In the genomic region with DNA sequence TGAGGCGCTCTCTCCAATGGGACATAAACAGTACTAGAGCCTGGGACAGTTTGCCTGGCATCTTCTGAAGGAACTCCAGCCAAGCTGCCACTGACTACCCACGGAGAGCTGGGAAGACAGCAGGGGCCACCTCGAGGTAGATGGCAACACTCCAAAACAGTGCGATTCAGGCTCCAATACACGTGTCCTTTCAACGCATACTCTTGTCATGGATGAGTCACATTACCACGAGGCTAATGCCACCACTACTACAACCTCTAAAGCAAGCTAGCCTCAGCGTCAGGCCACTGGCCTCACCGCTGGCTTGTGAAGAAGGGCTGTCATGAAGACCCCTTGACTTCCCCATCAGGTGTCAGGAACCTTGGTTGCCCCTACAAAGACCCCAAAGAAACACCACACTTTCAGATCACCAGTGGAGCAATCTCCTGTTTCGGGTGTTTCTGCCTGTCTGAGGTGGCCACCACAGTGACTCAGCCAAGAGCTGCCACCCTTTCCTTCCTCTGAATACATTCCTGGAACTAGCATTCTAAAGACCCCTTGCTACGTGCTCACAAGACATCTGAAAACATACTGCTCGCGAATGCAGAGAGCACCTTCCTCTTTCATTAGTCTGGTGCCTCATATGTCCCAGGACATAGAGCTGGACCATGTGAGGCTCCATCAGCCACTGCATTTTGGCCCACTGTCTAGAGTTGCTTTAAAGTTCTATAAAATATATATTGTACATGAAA, we compare ENCODE assay signal across 14 mouse cellular contexts. TPM values are rescaled to one million over a fixed set of nuclear protein-coding genes. Genes with fewer than 3 reads are reported as not detected.
DNase-seq lines count a peak whose midpoint lies in the region; ATAC-seq and TF ChIP-seq lines count a peak whose summit lies in the region.
"Had no signal": no experiment of that assay in that cellular context is flagged by ENCODE, and none has a peak within 500 bp of the region (broad histone marks: within the 10 kb centered on the region; RNA-seq: fewer than 3 reads in every experiment).

No protein-coding gene starts in this region.

- DNase-seq in adrenal gland, adult 2 months = peak; percentile 52
- DNase-seq in adrenal gland, postnatal 36 days = no peak
- peak; percentile 82 for DNase-seq in 3134 (ENCODE audit: extremely low read depth, insufficient read length, low spot score)
- DNase-seq in stomach, postnatal 0 days (ENCODE audit: low spot score) = no peak
- no peak for DNase-seq in kidney, adult 8-10 months
- DNase-seq: kidney, adult 18-20 months; layer of hippocampus, adult 9-11 months had no signal

- TF ChIP-seq POLR2A in bone marrow macrophage, adult 2 months (IDR thresholded peaks at IDR 0.05; ENCODE audit: borderline replicate concordance, low read depth, low read length) = no peak

- no peaks in the 10 kb centered on the region for H3K9me3 ChIP-seq in liver, embryonic 15.5 days (replicated peaks)
- no peaks in the 10 kb centered on the region for H3K9me3 ChIP-seq in stomach, postnatal 0 days (ENCODE audit: control insufficient read depth, low read length)
- H3K9me3 ChIP-seq: embryonic facial prominence, embryonic 10.5 days; forebrain, embryonic 15.5 days; limb, embryonic 13.5 days; midbrain, embryonic 12.5 days had no signal

- peak overlapping the region; percentile 66 for H3K27ac ChIP-seq in bone marrow macrophage, adult 2 months (ENCODE audit: insufficient read depth, low read depth, low read length)
- H3K27ac ChIP-seq in liver, embryonic 15.5 days (replicated peaks) = peak overlapping the region; percentile 74
- H3K27ac ChIP-seq in stomach, postnatal 0 days (replicated peaks) = no peak overlapping the region
- H3K27ac ChIP-seq: forebrain, embryonic 15.5 days; limb, embryonic 13.5 days; midbrain, embryonic 12.5 days had no signal

- H3K4me2 ChIP-seq in liver, embryonic 15.5 days = no peak overlapping the region
- no peak overlapping the region for H3K4me2 ChIP-seq in stomach, postnatal 0 days (replicated peaks; ENCODE audit: low read depth)
- H3K4me2 ChIP-seq: forebrain, embryonic 15.5 days; limb, embryonic 13.5 days; midbrain, embryonic 12.5 days had no signal

- no peak for TF ChIP-seq EP300 in stomach, postnatal 0 days (optimal IDR thresholded peaks at IDR 0.05)

- H3K36me3 ChIP-seq in liver, embryonic 15.5 days (replicated peaks) = peaks cover 48% of the 10 kb centered on the region
- no peaks in the 10 kb centered on the region for H3K36me3 ChIP-seq in stomach, postnatal 0 days (ENCODE audit: control insufficient read depth, insufficient read depth, low read length)
- H3K36me3 ChIP-seq: forebrain, embryonic 15.5 days; limb, embryonic 13.5 days; midbrain, embryonic 12.5 days had no signal

- peaks cover 55% of the 10 kb centered on the region for H3K4me1 ChIP-seq in bone marrow macrophage, adult 2 months (ENCODE audit: control insufficient read depth, insufficient read depth, low read length)
- peaks cover 83% of the 10 kb centered on the region for H3K4me1 ChIP-seq in liver, embryonic 15.5 days (replicated peaks)
- no peaks in the 10 kb centered on the region for H3K4me1 ChIP-seq in stomach, postnatal 0 days (replicated peaks; ENCODE audit: control insufficient read depth, insufficient read depth)
- H3K4me1 ChIP-seq: forebrain, embryonic 15.5 days; midbrain, embryonic 12.5 days had no signal

- 45% methylated on average over 13 of the region's 13 CpGs for WGBS in liver, embryonic 15.5 days (ENCODE audit: insufficient replicate concordance)
- WGBS in stomach, postnatal 0 days = 79% methylated on average over 13 of the region's 13 CpGs

- TF ChIP-seq CTCF in bone marrow macrophage, adult 2 months (IDR thresholded peaks at IDR 0.05; ENCODE audit: low read depth, low read length) = no peak
- TF ChIP-seq CTCF in stomach, postnatal 0 days (IDR thresholded peaks at IDR 0.05; ENCODE audit: low read depth) = no peak

- ATAC-seq in liver, embryonic 15.5 days (ENCODE audit: insufficient read depth) = no peak
- ATAC-seq in frontal cortex, adult (ENCODE audit: low TSS enrichment) = no peak
- ATAC-seq in stomach, postnatal 0 days (ENCODE audit: low FRiP score, low TSS enrichment) = no peak
- ATAC-seq: forebrain, embryonic 15.5 days had no signal

- no peak overlapping the region for H3K4me3 ChIP-seq in bone marrow macrophage, adult 2 months (ENCODE audit: insufficient read depth, low read length)
- H3K4me3 ChIP-seq in liver, embryonic 15.5 days (replicated peaks) = no peak overlapping the region
- no peak overlapping the region for H3K4me3 ChIP-seq in stomach, postnatal 0 days (ENCODE audit: low read depth, low read length)
- H3K4me3 ChIP-seq: embryonic facial prominence, embryonic 10.5 days; forebrain, embryonic 15.5 days; limb, embryonic 13.5 days; midbrain, embryonic 12.5 days had no signal

- peak overlapping the region; percentile 34; the same call in 1 of the 2 replicates for H3K9ac ChIP-seq in liver, embryonic 15.5 days
- H3K9ac ChIP-seq in stomach, postnatal 0 days (ENCODE audit: low read length) = no peak overlapping the region
- H3K9ac ChIP-seq: forebrain, embryonic 15.5 days; limb, embryonic 13.5 days; midbrain, embryonic 12.5 days had no signal

- no peaks in the 10 kb centered on the region for H3K27me3 ChIP-seq in liver, embryonic 15.5 days
- H3K27me3 ChIP-seq in stomach, postnatal 0 days (ENCODE audit: control insufficient read depth, insufficient read depth, low read length) = no peaks in the 10 kb centered on the region
- H3K27me3 ChIP-seq: forebrain, embryonic 15.5 days; limb, embryonic 13.5 days; midbrain, embryonic 12.5 days had no signal

RNA-seq across cellular contexts. Expression of gene Emilin2, which starts 54.8 kb away (rescaled TPM):
- total RNA-seq in adrenal gland, adult 2 months (2021) = 1 to 10 TPM; 6.6 to 10.0 TPM
- polyA plus RNA-seq in adrenal gland, adult 2 months (2012; rRNA removed) = 7.3 and 8.2 TPM in 2 replicates
- 10 to 100 TPM in 1 of 2 experiments, 1 to 10 TPM in 1; 5.8 to 10.8 TPM for total RNA-seq in adrenal gland, postnatal 36 days (2021)
- polyA plus RNA-seq in bone marrow macrophage, adult 2 months (2012; ENCODE audit: insufficient read depth, insufficient read length, missing spikeins) = 72.4 and 102 TPM in 2 replicates
- 23.9 and 29.7 TPM in 2 replicates for polyA plus RNA-seq in liver, embryonic 15.5 days (2015; fragmentation: Nextera tagmentation; extraction: Ambion mirVana)
- polyA plus RNA-seq in stomach, postnatal 0 days (2015; fragmentation: Nextera tagmentation; extraction: Ambion mirVana) = 1.4 TPM in 2 replicates

Comparison
In these comparisons a context has a peak if more than half of its experiments do, and no peak if none do; other contexts are left out.
1. DNase-seq: peak in adrenal gland, adult 2 months (single experiment) and 3134 (single experiment); none in adrenal gland, postnatal 36 days (0 of 2), stomach, postnatal 0 days (single experiment) and kidney, adult 8-10 months (0 of 2).